Mouse (Mus musculus) lung, postnatal 0 days (tissue): ENCODE data around the gene Hectd4. TPM values are rescaled to one million over a fixed set of nuclear protein-coding genes. Genes with fewer than 3 reads are reported as not detected.

Experiments used
- ATAC-seq: fragments of 200-750 bp; cut with Nextera tagmentation; 2 replicates; pipeline ENCODE4 v1.8.0; 2017; ENCODE audit warnings: moderate library complexity
- DNase-seq: peaks from one replicate; pipeline ENCODE4 v3.0.0-alpha.2; 2016; ENCODE audit warnings: low spot score
- H3K27ac ChIP-seq: fragments of 300-500 bp; sonication (generic); 2 replicates; pipeline ENCODE4 v1.5.1; 2014; ENCODE audit warnings: antibody characterized with exemption, mild to moderate bottlenecking, low read length, mixed read lengths
- H3K27me3 ChIP-seq: fragments of 300-500 bp; sonication (generic); replicated peaks from 2 replicates; pipeline ENCODE4 v1.6.1; 2014; ENCODE audit warnings: low read length, mixed read lengths; ENCODE audit not compliant: insufficient read depth
- H3K36me3 ChIP-seq: fragments of 300-500 bp; sonication (generic); 2 replicates; pipeline ENCODE4 v1.6.1; 2014; ENCODE audit warnings: low read length, mixed read lengths; ENCODE audit not compliant: insufficient read depth
- H3K4me1 ChIP-seq: fragments of 300-500 bp; sonication (generic); 2 replicates; pipeline ENCODE4 v1.6.1; 2014; ENCODE audit warnings: antibody characterized with exemption, low read depth, low read length, mixed read lengths; ENCODE audit not compliant: insufficient read depth
- H3K4me2 ChIP-seq: fragments of 300-500 bp; sonication (generic); replicated peaks from 2 replicates; pipeline ENCODE4 v1.6.1; 2014; ENCODE audit warnings: low read depth, mild to moderate bottlenecking, low read length, moderate library complexity, mixed read lengths
- H3K4me3 ChIP-seq: fragments of 300-500 bp; sonication (generic); 2 replicates; pipeline ENCODE4 v1.5.1; 2014; ENCODE audit warnings: low read depth, low read length
- H3K9ac ChIP-seq: fragments of 300-500 bp; sonication (generic); replicated peaks from 2 replicates; pipeline ENCODE4 v1.6.1; 2014; ENCODE audit warnings: low read depth, mild to moderate bottlenecking
- H3K9me3 ChIP-seq: fragments of 300-500 bp; sonication (generic); 2 replicates; pipeline ENCODE4 v1.6.1; 2016; ENCODE audit warnings: low read length, mixed read lengths
- CTCF ChIP-seq: IDR thresholded peaks from 2 replicates; pipeline ENCODE4 v1.5.1; 2016; ENCODE audit warnings: antibody characterized with exemption, mild to moderate bottlenecking
- EP300 ChIP-seq: IDR thresholded peaks from 2 replicates; pipeline ENCODE4 v1.6.1; 2016; ENCODE audit warnings: antibody characterized with exemption, mild to moderate bottlenecking, control low read depth
- WGBS: fragments of 180-500 bp; shearing (Covaris S2); extraction: QIAGEN DNeasy Blood & Tissue Kit; methylation state at CpG from one replicate; pipeline ENCODE4 v1.1.7; 2014; 5-methylcytosine and 5-hydroxymethylcytosine counted together
- polyA plus RNA-seq: library from polyadenylated mRNA; unstranded; fragments of >200 nt; fragmentation: Nextera tagmentation; extraction: Ambion mirVana; gene quantifications from 2 replicates; pipeline ENCODE4 v1.2.1, GENCODE M21; 2015

Hectd4 gene
- polyA plus RNA-seq, 1 experiment from 2014 or later: 2.5 TPM

DNA sequence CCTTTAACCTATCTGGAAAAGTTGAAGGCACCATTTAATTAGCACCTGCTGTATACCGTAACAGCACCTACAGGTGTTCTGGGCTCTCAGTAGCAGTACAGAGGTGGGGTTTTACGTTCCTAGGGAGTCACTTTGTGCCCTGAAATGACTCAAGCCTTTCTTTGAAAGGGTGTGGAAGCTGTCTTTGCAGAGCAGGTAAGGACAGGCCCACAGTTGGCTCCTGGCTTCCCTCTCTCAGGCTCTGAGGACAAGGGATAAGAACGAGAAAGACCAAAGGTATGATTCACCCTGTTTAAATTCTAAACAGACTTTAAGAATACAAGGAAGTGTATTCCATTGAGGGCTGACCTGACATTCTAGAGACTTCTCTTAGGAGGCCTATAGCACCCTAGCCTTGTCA is 173.4 kb downstream of the Hectd4 start:
- no peak for ATAC-seq
- TF ChIP-seq CTCF (no peak), EP300 (no peak)
- Histone ChIP-seq H3K9ac (no peak overlapping the region), H3K4me2 (no peak overlapping the region), H3K27me3 (no peaks in the 10 kb centered on the region), H3K27ac (no peak overlapping the region), H3K36me3 (no peaks in the 10 kb centered on the region), H3K9me3 (no peaks in the 10 kb centered on the region), H3K4me1 (no peaks in the 10 kb centered on the region; the same call in 1 of the 2 replicates), H3K4me3 (no peak overlapping the region)
- no peak for DNase-seq
- 71% methylated on average over 3 of the region's 3 CpGs for whole genome bisulfite sequencing

DNA sequence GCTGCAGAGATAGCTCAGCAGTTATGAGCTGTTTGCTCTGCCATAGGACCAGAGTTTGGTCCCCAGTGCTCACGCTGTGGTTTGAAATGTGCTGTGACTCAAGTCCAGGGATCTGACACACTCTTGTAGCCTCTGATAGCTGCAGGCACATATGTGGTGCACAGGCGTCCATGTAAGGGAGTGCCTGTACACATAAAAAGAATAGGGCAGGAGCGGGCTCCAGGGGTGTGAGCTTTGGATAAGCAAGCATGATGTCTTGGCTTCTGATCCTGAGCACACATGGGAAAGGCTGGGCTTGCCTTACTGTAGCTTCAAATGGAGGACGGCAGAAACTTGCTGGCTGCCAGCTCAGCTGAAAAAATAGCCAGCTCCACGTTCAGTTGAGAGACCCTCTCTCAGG is 175.6 kb downstream of the Hectd4 start:
- 77% methylated on average over 5 of the region's 5 CpGs for WGBS
- H3K27me3 ChIP-seq: no peaks in the 10 kb centered on the region
- no peaks in the 10 kb centered on the region for H3K9me3 ChIP-seq
- no peak overlapping the region for H3K9ac ChIP-seq
- DNase-seq (no peak), ATAC-seq (no peak)
- H3K36me3 ChIP-seq: no peaks in the 10 kb centered on the region
- TF ChIP-seq CTCF: no peak
- TF ChIP-seq EP300: no peak
- no peaks in the 10 kb centered on the region; the same call in 1 of the 2 replicates for H3K4me1 ChIP-seq
- H3K27ac ChIP-seq: no peak overlapping the region
- H3K4me3 ChIP-seq: no peak overlapping the region
- no peak overlapping the region for H3K4me2 ChIP-seq

DNA sequence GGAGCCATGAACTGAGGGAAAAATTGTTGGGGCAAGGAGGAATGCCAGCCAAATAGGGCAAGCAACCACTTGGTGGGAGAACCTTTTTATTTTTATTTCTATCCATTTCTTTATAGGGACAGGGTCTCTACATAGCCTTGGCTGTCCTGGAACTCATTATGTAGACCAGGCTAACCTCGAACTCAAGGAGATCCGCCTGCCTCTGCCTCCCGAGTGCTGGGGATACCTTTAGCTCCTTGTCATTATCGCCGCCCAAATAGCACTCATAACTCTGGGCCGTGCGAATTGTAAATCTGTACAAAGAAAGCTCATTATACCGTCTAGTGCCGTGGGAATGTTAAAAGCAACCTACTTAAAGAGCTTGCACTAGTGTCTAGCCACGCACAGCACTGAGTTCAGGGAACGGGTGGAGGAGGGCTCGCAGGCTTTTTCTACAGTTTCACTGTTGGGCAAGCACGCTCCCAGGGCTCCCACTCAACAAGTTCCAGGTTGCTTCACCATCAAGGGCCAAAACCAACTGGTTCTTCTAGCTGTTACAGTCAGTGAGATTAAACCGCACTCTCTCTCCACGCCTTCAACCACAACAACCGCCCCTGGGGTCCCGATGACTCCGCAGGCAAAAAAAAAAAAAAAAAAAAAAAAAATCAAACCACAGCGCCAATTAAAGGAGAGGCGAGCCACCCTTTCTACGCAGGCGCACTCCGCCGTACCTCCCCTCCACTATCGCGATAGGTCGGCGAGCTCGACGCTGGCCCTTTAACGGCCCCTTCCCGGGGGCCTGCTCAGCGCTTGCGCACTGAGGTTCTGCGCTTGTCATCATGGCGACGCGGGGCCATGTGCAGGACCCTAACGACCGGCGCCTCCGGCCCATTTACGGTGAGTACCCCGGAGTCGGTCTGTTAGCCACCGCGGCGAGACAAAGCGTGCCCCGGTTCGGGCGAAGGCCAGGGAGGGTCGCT is 177.4 kb downstream of the Hectd4 start, which contains the start of gene Naa25:
TSS of gene Naa25 (plus strand) at position 750 of the 959 bp plus-strand sequence.
- peak; percentile 98 for DNase-seq
- Histone ChIP-seq H3K36me3 (no peaks in the 10 kb centered on the region), H3K4me1 (no peaks in the 10 kb centered on the region; the same call in 1 of the 2 replicates), H3K9ac (peak within 1 kb of the TSS; percentile 75), H3K4me2 (peak within 1 kb of the TSS; percentile 97), H3K4me3 (peak within 1 kb of the TSS; percentile 87), H3K27ac (peak within 1 kb of the TSS; percentile 90), H3K27me3 (no peaks in the 10 kb centered on the region), H3K9me3 (no peaks in the 10 kb centered on the region)
- 6% methylated on average over 48 of the region's 53 CpGs for WGBS
- TF ChIP-seq CTCF (no peak), EP300 (peak; percentile 68)
- peak; percentile 95 for ATAC-seq

GRCm38 (mm10) chr5:121398146-121398964 is 178.3 kb downstream of the Hectd4 start:
- peak overlapping the region; percentile 97 for H3K4me2 ChIP-seq
- peak overlapping the region; percentile 90 for H3K27ac ChIP-seq
- 2% methylated on average over 60 of the region's 67 CpGs for WGBS
- TF ChIP-seq CTCF (no peak), EP300 (no peak)
- DNase-seq (peak; percentile 67), ATAC-seq (peak; percentile 65)
- no peaks in the 10 kb centered on the region for H3K27me3 ChIP-seq
- peak overlapping the region; percentile 75 for H3K9ac ChIP-seq
- H3K4me3 ChIP-seq: peak overlapping the region; percentile 87
- no peaks in the 10 kb centered on the region for H3K36me3 ChIP-seq
- H3K4me1 ChIP-seq: no peaks in the 10 kb centered on the region; the same call in 1 of the 2 replicates
- H3K9me3 ChIP-seq: no peaks in the 10 kb centered on the region

DNA sequence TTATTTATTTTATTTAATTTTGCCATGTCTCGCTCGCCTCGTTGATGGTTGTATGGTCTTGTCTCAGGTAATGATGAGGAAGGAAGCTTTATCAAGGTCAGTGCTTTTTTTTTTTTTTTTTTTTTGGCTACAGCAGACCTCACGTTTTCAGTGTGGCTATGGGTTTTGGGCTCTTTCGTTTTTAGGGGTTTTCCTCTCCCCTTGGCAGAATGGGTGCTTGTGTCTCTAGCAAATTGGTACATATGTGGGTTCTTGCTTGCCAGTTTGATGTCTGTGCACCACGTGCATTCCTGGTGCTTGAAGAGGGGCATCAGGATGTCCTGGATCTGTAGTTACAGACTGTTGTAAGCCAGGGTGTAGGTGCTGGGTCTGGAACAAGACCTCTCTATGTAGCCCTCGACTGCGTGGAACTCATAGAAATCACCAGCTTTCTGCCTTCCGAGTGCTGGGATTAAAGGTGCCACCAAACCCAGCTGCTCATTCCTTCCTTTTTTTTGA is 179.0 kb downstream of the Hectd4 start:
- Histone ChIP-seq H3K4me1 (no peaks in the 10 kb centered on the region; the same call in 1 of the 2 replicates), H3K36me3 (0 out of 2 replicates have a peak, but pooled peaks cover 3% of the 10 kb centered on the region), H3K4me3 (peak overlapping the region; percentile 87), H3K27me3 (no peaks in the 10 kb centered on the region), H3K9ac (0 out of 2 replicates have a peak overlapping the region, but pooled peaks have one; percentile 3), H3K4me2 (peak overlapping the region; percentile 97), H3K27ac (no peak overlapping the region), H3K9me3 (no peaks in the 10 kb centered on the region)
- DNase-seq (no peak), ATAC-seq (no peak)
- TF ChIP-seq CTCF: no peak
- TF ChIP-seq EP300: no peak
- 45% methylated on average over 9 of the region's 9 CpGs for WGBS
